Mouse (Mus musculus) T-cell, adult 2 months (primary cell): ENCODE data around the gene Dnlz.

ENCODE experiments used
- DNase-seq: peaks from one replicate; pipeline ENCODE4 v3.0.0; 2022; ENCODE audit warnings: low spot score

Dnlz gene

DNA sequence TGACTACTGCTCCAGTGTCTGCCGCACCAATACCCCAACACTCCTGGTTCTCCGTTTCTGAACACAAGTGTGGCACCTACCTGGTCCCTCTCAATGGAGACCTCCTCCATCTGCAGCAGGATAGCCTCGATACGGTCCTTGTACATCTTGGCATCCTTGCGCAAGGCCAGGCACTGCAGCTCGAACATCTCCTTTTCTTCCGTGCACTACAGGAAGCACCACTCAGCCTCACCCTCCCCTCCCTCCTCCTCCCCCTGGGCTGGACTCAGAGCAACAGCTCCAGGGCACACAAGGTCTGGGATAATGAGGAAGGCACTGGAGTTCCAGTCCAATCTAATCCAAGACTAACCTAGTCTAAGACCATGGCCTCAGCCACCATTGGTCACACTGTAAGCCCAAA lies 4.8 kb upstream of the Dnlz start:
- no peak for DNase-seq

GRCm38 (mm10) chr2:26356231-26356630 lies 4.3 kb upstream of the Dnlz start:
- DNase-seq, result no peak

- DNase-seq, result no peak
Measured at GRCm38 (mm10) chr2:26354401-26354800, 2.5 kb upstream of the Dnlz start.

DNA sequence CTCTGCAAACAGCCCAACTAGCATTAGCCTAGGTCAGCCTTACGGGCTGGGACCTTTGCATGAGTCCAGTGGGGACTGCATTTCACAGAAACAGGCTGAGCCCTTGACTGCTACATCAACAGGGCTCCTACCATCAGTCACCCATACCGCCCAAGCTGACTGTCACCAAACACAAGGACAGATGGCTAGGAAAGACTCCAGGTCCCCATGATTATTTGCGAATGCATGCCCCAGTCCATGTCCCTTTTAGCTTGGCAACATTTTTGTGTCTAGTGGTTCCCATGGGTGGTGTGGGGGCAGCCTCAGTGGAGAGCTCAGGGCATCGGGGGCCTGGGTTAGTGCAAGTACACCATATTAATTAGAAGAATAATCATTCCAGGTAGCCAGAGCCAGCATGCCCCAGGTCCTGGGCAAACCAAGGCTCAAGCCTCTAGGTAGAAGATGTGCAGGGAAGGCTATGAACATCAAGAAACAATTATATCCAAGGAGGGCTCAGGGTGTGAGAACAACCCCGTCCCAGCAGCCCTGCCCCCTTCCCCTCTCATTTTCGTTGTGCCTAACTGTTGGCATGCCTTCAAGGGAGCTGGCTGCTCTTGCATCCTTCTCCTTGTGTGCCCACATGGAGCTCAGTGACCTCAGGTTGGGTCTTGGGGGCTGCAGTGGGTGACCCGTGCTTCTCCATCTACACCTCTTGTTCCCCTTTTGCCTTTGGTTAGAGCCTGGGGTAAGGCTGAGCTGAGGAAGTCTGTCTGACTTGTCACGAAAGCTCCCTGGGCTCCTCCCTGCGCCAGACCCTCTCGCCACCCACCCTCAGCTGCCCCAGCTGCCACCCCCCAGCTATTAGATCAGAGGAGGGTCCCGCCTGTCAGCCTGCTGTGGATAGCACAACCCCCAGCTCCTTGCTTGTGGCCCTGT lies 1.4 kb upstream of the Dnlz start:
- no peak for DNase-seq

DNA sequence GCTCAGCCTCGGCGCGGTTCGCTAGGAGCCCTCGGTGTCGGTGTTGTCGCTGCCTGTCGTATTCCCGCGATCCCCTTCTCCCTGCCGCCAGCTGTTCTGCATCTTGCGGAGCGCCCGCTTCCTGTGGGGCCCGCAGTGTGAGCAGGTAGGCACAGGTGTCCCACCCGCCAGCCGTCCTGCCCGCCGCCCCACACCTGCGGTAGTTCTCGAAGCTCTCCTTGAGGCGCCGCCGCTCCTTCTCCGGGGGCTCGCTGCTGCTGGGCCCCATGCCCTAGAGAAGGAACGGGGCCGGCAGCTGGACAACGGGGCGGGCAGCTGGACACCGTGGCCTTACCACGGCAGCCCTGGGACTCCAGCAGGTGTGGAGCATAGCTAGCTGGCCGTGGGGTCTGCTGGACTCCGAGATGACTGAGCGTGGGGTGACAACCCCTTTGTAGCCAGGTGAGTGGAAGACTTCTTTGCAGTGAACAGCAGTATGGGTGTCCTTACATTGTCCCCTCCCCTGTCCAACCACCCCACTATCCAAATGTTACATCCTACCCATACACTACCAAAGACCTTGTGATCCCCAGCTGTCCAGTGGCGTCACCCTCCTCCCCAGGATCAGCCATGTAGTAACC lies 491 bp upstream of the Dnlz start:
- DNase-seq, result no peak

- DNase-seq, result no peak
Measured at GRCm38 (mm10) chr2:26348241-26348640, 3.7 kb downstream of the Dnlz start.

DNA sequence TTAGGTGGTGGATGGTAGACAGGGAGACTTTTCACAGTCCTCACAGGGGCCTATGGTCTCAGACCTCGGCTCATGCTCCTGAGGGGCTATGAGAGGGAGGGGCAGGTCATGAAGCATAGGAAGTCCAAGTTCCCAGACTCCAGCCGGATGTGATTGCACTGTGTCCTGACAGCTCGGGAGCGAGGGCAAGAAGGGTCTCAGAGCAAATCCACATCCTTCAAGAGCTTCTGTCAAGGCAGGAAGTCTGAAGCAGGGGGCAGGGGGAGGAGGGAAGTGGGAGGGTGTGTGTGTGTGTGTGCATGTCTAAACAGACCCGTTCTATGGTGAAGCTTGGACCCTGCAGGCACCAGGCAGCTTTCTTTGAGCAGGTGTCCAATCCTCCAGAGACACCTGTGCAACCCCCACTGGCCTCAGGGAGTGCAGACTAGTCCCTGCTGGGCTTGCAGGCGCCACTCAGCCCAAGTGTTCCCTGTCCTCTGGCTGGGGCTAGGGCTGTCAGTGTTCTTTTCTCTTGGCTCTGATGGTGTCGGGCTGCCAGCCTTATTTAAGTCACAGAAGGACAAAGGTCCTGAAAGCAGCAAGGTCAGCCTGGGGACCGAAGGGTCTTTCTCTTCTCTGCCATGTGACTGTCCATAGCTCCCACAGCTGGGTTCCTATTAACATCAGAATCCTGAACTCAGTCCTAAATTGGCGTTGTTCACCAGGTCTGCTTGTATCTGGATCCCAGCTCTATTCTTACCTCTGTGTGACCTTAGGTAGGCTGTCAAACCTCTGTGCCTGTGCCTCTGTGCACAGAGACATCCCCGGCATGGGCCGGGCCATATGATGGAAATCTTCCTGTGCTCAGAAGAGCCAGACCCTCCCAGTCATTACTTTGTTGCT lies 9.1 kb downstream of the Dnlz start:
- DNase-seq, result no peak

- DNase-seq, result no peak
Measured at GRCm38 (mm10) chr2:26342044-26342443, 9.9 kb downstream of the Dnlz start.

DNA sequence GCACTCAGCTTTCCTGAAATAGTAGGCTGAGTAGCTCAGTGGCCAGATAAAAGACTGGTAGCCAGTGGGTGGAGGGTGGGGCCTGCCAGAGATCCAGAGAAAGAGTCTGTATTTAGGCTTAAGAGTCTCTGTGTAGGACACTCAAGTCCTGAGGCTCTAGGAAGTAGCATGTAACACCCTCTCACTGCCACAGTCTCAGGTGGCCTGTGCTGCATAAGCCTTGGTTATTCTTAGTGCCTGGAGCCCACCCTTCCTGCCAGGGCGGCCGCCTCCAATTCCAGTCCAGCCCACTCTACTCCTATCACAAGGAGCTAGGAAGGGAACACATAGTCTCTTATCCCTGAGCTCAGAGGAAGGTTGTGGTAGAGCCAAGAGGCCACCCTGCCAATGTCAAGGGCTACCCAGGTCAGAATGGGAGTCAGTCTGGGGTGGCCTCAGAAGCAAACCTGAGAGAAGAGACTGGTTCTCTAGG lies 10.4 kb downstream of the Dnlz start:
- DNase-seq, result no peak

- DNase-seq, result no peak
Measured at GRCm38 (mm10) chr2:26339204-26339551, 12.7 kb downstream of the Dnlz start.

DNA sequence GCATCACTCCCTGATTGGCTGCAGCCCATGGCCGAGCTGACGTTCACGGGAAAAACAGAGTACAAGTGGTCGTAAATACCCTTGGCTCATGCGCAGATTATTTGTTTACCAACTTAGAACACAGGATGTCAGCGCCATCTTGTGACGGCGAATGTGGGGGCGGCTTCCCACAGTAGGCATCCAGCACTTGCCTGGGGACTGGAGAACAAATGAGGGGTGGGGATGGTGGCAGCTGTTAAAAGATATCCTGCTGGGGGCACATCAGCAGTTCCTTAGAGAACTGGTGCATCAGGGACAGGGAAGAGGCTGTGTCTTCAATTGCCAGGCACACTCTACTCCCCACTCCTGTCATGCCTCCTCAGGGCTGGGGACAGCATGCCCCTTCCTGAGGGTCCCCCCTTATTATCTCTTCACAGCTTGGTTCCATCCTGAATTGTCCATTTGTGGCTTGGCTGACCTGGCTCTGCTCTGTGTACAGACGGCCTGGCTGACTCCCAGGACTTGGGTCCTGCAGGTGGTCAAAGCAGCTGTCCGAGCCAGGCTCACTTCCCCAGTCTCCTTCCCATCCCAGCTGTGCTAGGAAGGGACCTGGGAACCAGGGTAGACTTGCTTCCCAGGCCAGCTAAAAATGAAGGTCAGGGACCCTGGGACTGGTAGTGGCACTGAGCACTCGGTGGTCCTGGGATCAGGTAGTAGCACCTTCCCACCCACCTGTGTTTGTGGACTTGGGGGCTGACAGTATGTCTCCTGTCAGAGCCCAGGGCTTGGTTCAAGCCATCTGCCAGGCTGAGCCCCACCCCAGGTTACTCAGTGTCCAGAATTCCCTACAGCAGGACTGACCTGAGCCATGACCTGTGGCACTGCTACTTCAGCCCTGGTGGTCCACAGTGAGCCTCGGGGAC lies 13.4 kb downstream of the Dnlz start:
- DNase-seq, result peak; percentile 49

- no peak for DNase-seq
Measured at GRCm38 (mm10) chr2:26330702-26331101, 21.2 kb downstream of the Dnlz start.

DNA sequence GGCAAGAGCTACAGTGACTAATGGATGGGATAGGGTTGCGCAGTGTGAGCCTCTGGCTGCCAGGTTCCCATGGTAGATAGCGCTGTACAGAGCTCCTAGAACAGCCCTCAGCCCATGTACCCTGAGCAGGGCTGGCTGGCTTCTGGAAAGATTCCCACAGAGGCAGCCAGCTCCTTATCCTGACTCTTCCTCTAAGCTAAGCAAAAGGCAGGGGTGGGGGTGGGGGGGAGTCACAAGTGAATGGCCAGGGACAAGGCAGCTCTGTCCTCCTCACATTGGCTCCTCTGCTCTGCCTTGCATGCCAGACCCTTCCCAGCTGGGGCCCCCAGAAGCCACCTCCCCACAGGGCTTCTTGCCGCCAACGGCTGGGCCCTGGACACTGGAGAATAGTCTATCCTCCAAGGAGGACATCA lies 21.8 kb downstream of the Dnlz start:
- DNase-seq, result no peak

GRCm38 (mm10) chr2:26329402-26329801 lies 22.5 kb downstream of the Dnlz start:
- no peak for DNase-seq

- peak; percentile 52 for DNase-seq
Measured at GRCm38 (mm10) chr2:26327852-26328251, 24.1 kb downstream of the Dnlz start.

GRCm38 (mm10) chr2:26325386-26326181 lies 26.3 kb downstream of the Dnlz start:
- peak; percentile 49 for DNase-seq

DNA sequence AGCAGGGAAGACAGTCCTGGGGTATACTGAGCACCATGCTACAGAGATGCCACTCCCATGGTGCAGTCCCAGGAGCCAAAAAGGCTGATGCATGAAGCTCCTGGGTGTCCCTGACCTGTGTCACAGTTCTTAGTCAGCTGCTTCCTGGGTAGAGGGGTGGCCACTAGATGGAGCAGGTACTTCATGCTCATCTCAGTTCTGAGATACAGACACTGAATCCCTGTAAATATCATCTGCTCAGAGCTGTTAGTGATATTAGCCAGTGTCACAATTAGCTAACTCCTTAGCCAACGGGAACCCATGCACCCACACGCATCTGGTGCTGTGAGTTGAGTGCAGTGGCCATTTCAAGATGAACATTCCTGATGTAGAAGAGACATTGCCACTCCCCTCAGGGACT lies 27.0 kb downstream of the Dnlz start:
- DNase-seq, result no peak

DNA sequence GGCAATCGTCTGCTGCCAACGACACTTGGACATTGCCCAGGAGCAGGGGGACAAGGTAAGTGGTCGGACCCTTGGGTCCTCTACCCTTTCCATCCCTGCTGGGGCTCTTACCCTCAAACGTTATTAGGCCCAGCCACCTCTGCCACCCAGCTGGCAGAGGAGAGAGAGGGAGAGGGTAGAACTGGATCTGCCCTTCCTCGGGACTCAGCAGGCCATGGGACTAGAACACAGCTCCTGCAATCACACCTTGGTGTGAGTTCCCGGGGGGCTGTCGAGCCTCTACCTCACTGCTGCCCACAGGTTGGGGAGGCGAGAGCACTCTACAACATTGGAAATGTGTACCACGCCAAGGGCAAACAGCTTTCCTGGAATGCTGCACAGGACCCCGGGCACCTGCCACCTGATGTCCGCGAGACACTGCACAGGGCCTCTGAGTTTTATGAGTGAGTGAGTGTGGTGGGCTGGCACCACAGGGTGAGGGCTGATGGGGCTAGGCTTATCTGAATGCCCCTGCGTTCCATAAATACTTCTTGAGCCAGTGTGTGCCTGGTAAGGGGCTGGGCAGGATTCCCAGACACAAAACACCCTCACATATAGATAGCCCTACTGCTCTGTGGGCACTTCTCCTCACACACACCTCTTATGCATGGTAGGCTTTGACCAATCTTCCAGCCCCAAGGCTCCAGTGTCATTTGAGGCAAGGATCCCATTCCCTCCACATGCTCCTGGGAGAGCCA lies 28.2 kb downstream of the Dnlz start:
- DNase-seq, result no peak

GRCm38 (mm10) chr2:26320245-26321185 lies 31.4 kb downstream of the Dnlz start:
- DNase-seq, result no peak
